Mouse (Mus musculus): ENCODE measurements around the gene Itgb2. TPM values are rescaled to one million over a fixed set of nuclear protein-coding genes. Genes with fewer than 3 reads are reported as not detected.

The Itgb2 gene
- polyA plus RNA-seq, 1 experiment = 19.2 TPM

DNA sequence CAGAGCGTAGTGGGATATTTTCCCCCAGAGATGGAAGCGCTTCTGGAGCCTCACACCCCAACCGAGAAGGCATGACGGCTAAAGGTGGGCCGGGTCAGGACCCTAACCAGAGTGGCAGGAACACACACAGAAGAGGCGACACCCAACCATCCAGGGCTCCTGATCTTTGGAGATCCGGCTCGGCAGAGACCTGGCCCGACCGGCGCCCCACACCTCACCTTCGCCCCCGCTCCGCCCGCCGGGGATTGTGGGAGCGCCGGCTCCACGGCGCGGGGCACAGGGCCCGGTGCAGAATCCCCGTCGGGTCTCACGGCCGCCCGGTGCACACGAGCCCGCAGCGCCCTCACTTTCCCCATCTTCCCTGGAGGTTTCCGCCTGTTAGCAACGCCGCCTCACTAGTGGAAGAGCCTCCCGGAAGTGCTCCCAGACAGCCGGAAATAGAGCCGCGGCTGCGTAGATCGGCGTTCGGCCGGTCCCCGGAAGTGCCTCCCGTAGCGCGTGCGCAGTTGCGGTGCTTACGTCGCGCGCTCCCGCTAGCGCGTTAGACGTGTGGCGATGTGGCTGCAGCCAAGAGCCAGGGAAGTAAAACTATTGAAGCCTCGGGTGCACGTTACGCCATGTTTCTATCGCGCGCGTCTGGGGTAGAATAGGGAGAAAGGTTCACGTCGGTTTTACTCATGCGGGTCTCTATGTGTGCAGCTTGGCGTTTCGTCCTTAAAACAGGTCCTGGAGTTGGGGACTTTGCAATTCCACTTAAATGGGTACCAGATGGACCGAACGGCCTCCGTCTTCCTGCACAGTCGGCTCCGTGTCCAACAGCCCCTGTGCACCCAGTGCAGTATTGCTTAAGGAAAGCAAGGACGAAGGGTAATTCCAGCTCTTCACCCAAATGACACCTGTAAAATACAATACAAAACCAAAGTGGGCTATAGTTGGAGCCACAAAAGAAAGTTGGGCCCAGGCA, 14.4 kb upstream of the Itgb2 start, which contains the start of gene Fam207a:
Gene Fam207a (minus strand): TSS at position 401 of the 964 bp plus-strand sequence.
- under 1% methylated on average over 75 of the region's 75 CpGs for WGBS

DNA sequence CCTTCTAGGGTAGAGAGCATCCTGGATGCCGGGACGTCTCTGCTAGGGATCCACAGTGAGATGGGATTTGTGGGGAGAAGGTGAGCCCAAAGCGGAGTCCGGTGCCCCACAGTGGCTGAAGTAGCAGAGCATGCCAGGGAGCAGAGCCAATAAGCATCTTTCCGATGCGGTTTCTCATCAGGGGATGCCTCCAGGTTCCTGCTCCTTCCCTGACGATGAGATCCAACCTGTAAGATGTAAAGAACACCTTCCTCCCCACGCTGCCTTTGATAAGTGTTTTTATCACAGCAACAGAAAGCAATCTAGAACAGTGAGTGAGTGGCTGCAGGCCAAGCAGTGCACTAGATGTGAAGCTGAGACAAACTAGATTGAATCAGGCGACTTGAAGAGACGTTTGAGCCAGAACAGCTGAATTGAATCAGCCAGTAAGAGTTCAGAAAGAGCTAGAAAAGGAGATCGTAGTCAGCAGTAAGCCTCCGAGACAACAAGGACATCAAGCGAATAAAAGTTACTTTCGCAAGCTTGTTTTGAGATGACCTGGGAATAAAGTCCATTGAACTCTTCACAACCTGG, 13.6 kb upstream of the Itgb2 start:
- DNase-seq (ENCODE audit: low read depth, low spot score) = no peak
- WGBS = 26% methylated on average over 14 of the region's 14 CpGs

More for the DNA sequence above, 14.4 kb upstream of the Itgb2 start, which contains the start of gene Fam207a:
- DNase-seq (ENCODE audit: low read depth, low spot score) = peak; percentile 73

DNA sequence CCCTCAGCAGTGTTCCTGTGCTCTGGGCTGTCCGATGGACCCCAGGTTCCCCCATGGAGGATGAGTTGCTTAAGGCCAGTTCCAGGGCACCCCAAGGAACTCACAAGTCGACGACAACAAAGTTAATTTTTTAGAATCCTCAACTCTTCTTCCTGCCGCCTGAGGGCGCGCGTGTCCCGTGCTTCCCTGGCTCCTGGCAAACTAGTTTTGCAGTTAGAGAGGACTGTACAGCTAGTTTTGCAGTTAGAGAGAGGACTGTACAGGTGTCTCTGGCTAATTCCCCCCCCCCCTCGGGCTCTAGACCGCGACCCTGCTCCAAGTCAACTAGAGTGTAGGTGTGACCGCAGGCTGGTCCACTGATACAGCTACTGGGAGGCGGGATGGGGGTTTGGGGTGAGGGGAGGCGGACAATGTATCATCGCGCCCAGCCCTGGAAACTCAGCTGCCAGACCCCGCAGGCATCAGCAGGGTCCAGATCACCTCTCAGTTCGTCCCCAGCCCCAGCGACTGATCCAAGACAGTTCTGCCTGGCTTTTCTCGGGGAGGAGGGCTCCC, 12.9 kb upstream of the Itgb2 start:
- DNase-seq (ENCODE audit: low read depth, low spot score) = peak; percentile 39
- 20% methylated on average over 20 of the region's 20 CpGs for WGBS

DNA sequence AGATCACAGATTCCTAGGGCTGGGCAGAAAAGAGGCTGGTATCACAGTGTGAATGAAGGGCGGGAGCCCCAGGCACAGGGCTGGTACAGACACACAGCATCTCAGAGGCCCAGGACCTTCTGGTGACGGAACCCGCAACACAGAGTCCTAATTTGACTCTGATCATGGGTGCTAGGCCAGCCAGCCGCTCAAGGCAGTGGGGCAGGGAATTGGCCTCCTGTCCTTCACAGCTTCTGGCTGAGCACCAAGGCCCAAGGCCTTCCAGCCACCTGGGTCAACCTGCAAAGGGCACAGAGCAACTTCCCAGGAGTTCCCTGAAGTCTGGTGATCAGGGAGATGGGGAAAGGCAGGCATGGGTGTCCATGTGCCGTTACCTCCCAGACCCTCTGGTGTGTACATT, 12.3 kb upstream of the Itgb2 start:
- WGBS = 94% methylated on average over 5 of the region's 5 CpGs
- no peak for DNase-seq (ENCODE audit: low read depth, low spot score)

DNA sequence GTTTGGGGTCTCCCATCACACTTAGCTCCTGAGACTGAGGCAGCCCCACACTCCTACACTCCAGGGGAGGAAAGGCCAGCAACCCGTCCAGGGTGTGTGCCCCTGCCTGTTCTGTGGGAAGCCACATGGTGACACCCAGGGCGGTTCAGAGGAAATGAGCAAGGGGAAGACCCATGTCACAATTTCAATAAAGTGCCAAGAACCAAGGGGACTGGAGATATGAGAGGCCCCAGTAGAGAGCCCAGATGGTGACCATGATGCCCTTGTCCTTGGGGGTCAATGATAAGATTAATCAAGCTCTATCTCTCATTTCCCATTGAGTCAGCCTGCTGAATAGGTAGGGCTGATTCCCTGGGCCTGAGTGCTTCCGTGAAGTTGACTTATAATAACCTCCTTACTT, 10.9 kb upstream of the Itgb2 start:
- no peak for DNase-seq (ENCODE audit: low read depth, low spot score)
- WGBS = 69% methylated on average over 3 of the region's 3 CpGs

DNA sequence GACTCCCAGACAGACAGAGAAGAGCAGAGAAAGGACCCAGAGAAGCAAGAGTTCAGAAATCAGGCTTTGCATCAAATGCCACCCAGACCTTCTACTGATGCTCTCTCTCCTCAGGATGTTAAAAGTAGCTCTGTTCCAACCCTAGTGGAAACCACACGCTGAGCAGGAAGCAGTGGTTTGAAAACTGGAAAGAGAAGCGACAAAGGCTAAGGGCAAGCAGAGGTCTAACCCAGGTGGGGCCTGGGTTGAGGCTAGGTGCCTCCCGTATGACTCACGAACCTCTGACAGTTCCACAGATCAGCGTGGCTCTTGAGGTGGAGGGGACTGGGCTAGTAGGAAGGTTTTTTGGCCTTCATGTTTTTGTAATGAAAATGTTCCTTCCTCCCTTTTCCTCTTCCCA, 9.6 kb upstream of the Itgb2 start:
- 71% methylated on average over 5 of the region's 5 CpGs for WGBS
- DNase-seq (ENCODE audit: low read depth, low spot score) = no peak

DNA sequence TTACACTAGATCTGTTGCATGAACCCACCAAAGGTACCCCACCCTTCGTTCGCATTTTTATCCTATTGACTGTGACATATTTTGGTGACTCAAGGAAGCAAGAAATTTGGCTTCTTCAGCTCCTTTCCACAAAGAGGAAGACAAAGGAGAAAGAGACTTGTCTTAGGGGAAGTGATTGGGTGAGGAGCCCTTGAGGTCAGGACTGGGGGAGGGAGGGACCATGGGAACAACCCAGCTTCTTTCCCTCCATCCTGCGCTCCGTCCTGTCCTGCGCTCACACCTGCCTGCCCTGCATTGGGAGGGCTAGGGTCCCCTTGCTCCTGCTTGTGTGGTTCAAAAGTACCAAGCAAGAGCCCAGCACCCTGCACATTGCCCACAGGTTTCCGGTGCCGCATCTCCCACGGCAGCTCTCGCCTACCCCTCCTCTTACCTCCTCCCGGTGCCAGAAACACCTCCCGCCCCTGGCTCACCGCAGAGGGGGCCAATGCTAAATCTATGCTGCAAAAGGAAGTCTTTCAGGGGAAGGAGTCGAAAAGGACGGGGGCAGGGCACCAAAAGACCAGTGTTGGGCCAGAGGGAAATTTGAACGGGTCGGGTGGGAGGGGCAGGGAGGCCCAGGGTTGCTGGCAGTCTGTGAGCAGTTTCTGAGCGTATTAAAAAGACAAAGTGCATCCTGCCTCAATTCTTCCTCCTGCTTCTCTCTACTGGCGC, 7.9 kb upstream of the Itgb2 start:
- no peak for DNase-seq (ENCODE audit: low read depth, low spot score)

DNA sequence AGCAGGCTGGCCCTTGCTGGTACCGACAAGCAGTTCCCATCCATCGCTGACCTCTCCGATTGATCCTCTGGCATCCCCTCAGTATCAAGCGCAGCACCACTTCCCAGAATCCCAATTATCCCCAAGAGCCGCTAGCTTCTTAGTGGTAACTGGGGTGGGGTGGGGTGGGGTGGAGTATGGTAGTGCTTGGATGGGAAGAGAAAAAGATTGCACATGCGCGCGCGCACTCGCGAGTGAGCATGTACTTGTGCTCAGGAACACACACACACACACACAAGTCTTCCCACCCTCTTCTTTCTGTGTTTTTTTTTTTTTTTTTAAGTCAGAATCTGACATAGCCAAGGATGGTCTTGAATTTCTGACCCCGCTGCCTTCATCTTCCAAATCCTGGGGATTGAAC, 7.3 kb upstream of the Itgb2 start:
- 59% methylated on average over 12 of the region's 12 CpGs for WGBS

More for the DNA sequence above, 7.9 kb upstream of the Itgb2 start:
- 28% methylated on average over 18 of the region's 18 CpGs for WGBS

DNA sequence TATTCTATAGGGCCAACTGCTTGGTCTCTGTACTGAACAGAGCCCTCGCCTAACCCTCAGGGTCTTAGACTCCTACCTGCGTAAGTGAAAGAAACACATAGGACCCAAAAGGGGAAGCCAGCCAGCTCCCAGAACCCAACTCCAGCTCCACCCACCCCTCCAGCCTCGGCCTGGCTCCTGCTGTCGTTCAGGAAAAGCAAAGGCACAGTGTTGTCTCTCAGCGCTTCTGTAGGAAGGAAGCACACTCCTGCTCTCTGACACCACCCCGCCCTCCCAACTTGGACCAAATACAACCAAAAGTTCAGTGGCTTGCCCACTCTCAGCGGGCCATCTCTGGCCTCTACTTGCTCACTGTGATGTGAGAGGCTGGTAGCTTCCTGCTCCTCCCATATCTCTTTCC, 6.7 kb upstream of the Itgb2 start:
- DNase-seq (ENCODE audit: low read depth, low spot score) = no peak
- 50% methylated on average over 7 of the region's 7 CpGs for WGBS

More for the DNA sequence above, 7.3 kb upstream of the Itgb2 start:
- DNase-seq (ENCODE audit: low read depth, low spot score) = no peak

DNA sequence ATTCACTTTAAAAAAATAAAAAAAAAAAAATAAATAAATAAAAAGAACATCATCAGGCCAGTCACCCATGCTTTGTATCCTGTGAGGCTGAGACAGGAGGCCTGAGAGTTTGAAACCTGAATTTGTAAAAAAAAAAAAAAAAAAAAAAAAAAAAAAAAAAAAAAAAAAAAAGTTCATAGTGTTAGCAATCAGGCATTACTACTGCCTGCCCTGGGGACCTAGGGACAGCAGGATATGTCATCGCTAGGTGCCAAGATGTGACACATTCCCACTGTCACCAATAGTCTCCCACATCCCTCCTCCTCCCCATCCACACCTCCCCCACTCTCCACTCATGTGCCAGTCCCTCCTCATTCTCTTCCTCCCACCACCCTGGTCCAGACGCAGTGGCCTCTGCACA, 3.6 kb upstream of the Itgb2 start:
- DNase-seq (ENCODE audit: low read depth, low spot score) = no peak
- 69% methylated on average over 2 of the region's 2 CpGs for WGBS

DNA sequence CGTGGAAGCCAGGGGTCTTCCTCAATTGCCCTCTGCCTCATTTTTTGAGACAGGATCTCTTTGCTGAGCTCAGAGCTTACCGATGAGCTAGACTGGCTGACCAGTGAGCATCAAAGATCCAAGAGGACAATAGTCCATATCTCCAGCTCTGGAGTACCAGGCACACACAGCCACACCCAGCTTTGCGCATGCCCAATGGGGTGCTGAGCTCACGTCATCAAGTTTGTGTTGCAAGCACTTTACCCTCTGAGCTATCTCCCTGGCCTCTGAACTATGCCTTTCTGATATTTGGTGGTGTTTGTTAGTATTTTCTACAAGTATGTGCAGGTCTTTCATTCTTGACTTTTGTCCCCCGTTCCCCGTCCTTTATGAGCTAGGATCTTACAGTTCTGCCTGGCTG, 1.4 kb upstream of the Itgb2 start:
- 55% methylated on average over 6 of the region's 6 CpGs for WGBS
- peak; percentile 29 for DNase-seq (ENCODE audit: low read depth, low spot score)

DNA sequence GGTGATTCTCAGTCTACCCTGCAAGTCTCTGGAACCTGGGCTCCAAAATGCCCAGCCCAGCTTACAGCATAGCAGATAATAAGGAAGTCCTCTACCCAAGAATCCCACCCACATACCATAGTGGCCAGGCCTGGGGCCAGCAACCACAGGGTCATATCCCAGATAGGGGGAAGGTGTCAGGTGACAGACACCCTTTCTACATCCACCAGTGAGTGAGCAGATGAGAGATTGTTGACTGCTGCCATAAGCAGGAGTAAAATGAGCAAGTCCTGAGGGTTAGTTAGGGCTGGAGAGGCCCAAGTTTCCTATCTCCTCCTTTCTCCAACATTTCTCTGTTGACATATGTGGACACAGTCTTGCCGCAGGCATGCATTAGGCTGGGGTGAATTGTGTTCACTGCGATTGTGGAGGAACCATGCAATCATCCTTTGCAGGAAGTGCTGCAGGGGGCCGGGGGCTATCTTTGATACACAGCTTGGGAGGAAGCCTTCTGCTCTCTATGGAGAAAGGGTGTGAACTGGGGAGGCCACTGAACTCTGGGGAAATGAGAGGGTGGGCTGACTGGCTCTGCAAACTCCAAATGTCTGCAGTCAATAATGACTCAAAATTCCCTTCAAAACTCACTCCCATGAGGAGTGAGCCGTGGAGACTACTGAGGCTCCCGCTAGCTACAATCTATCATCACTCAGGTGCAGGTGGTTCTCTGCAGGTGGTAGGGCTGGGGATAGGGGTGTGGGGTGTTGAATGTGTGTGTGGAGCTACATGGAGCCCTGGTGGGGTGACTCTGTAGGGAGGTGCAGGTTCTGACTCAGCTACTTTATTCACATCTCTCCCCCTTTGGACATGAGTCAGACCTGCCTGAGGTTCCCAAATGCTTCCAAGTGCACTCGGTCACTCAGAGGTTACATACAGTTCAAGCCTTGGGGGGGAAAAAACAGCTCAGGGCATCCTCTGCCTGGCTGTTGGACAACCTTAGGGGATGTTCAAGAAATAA, 1.3 kb downstream of the Itgb2 start:
- DNase-seq (ENCODE audit: low read depth, low spot score) = no peak
- WGBS = 70% methylated on average over 6 of the region's 6 CpGs

DNA sequence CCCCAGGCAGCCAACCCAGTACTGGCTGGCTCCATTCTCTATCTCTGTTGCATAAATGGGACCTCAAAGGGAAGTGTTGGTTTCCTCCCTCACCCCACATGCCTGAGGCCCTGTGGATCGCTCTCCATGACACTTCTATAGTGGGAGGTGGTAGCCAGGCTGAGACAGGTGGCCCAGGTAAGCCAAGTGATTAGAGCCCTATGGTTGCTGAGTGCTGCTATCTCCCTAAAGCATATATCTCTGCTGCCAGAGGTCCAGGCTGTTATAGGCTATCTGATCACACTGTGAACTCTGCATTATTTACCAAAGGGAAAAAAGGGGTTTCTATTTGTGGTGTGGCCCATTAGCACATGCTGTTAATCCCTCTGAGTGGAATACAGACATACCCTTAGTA, 2.0 kb downstream of the Itgb2 start:
- DNase-seq (ENCODE audit: low read depth, low spot score) = no peak
- 91% methylated on average over 1 of the region's 1 CpGs for WGBS

DNA sequence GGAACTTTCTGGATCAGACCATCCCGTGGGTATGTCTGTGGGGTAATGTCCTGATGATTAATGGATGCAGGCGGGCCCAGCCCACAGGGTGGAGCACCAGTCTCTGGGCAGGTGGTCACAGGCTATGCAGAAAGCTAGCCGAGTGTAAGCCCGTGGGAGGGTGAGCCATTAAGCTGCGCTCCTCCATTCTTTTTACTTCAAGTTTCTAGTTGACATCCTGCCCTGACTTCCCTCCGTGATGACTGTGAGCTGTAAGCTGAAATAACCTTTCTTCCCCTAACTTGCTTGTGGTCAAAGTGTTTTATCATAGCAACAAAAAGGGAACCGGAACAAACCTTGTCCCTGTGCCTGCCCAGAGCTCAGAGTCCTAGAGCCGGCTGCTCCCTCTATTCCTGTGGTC, 6.7 kb downstream of the Itgb2 start:
- WGBS = 70% methylated on average over 8 of the region's 8 CpGs

DNA sequence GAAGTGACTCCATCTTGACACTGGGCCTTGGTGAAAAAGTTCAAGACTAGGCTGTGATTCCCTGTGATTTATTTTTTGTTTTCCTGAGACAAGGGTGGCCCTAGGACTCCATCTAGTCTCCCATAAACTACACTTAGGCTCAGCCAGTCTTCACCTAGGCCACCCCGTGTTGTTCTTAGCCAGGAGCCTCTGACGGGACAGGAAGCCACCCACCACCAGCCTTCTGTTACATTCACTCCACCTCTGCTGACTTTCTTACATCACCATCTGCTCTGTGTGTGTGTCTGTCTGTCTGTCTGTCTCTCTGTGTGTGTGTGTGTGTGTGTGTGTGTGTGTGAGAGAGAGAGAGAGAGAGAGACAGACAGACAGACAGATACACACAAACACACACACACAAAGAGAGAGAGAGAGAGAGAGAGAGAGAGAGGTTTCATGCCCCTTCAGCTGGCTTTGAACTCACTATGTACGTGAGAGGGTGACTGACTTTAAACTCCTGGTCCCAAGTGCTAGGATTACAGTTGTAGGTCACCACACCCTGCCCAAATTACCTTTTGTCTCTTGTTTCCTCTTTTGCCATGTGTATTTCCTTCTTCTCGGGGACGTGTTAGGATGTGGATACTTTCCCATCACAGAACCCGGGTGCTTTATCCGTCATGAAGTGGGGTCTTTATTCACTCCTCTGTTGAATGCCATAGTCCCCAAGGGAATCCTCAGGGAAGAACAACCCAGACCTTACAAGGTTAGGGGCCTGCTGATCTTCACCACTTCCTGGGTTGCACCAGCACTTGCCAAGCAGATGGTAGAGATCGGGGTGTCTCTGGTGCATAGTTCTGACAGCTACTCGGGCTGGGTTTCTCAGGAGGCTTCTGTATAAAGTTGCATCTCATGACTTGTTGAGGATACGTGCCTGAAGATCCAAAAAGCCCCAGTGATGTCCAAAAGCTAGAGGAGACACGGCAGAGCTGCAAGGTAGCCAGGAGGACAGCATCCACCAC, 7.5 kb downstream of the Itgb2 start:
- 66% methylated on average over 11 of the region's 11 CpGs for WGBS

More for the DNA sequence above, 6.7 kb downstream of the Itgb2 start:
- no peak for DNase-seq (ENCODE audit: low read depth, low spot score)

DNA sequence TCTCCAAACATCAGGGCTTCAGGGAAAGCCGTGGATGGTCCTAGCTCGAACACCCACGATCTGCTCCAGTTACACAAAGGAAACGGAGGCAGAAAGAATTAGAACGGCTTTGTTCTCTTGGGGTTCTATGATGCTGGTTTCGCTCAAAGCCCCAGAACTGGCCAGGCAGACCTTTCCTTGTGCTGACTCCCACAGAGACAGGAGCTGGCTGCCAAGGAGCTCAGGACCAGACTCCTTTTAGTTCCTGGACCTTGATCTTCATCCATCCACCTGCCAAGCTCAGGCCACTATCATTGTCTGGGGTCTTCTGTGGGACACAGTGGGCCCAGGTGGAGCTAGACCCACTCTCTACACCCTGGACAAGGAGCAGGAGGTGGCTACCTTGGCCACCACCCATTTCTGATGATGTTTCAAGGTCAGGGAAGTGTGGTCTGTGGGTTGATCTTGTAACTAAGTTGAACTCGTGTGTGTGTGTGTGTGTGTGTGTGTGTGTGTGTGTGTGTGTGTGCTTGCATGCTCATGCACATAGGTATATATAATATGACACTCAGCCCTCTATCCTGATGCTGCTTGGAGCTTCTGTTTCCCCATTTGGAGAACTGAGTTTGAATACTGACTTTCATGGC, 9.4 kb downstream of the Itgb2 start:
- WGBS = 82% methylated on average over 7 of the region's 7 CpGs
- no peak for DNase-seq (ENCODE audit: low read depth, low spot score)

More for the DNA sequence above, 7.5 kb downstream of the Itgb2 start:
- no peak for DNase-seq (ENCODE audit: low read depth, low spot score)

DNA sequence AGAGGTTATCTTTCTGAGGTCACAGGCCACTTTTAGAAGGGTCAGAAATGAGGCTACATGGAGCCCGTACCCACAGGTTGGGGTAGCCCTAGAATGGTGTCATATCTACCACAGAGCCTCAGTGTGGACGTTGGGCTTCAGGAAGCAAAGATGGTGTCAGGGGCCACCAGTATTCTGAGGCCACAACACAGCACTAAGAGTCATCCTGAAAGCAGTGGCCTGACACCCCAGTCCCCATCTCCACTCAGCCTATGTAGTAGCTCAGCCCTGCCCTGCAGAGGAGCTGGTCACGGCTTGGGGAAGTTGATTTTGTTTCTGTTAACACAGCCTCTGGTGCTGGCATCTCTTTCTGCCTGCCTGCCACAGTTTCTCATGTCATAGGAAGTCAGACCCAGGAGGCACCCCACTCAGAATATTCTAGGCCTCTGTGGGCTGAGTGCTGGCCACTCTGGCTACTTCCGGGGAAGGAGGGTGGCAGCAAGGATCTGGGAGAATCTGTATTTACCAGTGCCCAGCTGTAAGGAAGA, 10.6 kb downstream of the Itgb2 start:
- no peak for DNase-seq (ENCODE audit: low read depth, low spot score)
- 82% methylated on average over 4 of the region's 4 CpGs for WGBS

Data from large intestine, adult 2 months (tissue).